Mouse (Mus musculus): Measurements from ENCODE around the gene Aspdh.

The Aspdh gene

GRCm38 (mm10) chr7:44446070-44446855 is 18.9 kb upstream of the Aspdh start:
- in situ Hi-C loops (cut with MboI, MseI): no loop called here

GRCm38 (mm10) chr7:44453256-44453655 is 11.9 kb upstream of the Aspdh start:
- in situ Hi-C loops (cut with MboI, MseI): no loop called here

GRCm38 (mm10) chr7:44456302-44456701 is 8.9 kb upstream of the Aspdh start:
- in situ Hi-C loops (cut with MboI, MseI): no loop called here

GRCm38 (mm10) chr7:44460067-44460466 is 5.1 kb upstream of the Aspdh start:
- in situ Hi-C loops (cut with MboI, MseI): no loop called here

- in situ Hi-C loops (cut with MboI, MseI): no loop called here
Measured at GRCm38 (mm10) chr7:44460767-44461502, 4.3 kb upstream of the Aspdh start.

- in situ Hi-C loops (cut with MboI, MseI): no loop called here
Measured at GRCm38 (mm10) chr7:44461503-44462217, 3.5 kb upstream of the Aspdh start.

GRCm38 (mm10) chr7:44462218-44463055 is 2.8 kb upstream of the Aspdh start:
- in situ Hi-C loops (cut with MboI, MseI): no loop called here

GRCm38 (mm10) chr7:44463056-44463425 is 2.1 kb upstream of the Aspdh start:
- in situ Hi-C loops (cut with MboI, MseI): no loop called here

- in situ Hi-C loops (cut with MboI, MseI): no loop called here
Measured at GRCm38 (mm10) chr7:44463556-44464225, 1.5 kb upstream of the Aspdh start.

- in situ Hi-C loops (cut with MboI, MseI): no loop called here
Measured at GRCm38 (mm10) chr7:44464511-44464910, 680 bp upstream of the Aspdh start.

- in situ Hi-C loops (cut with MboI, MseI): no loop called here
Measured at GRCm38 (mm10) chr7:44466006-44466887, 1.1 kb downstream of the Aspdh start.

- in situ Hi-C loops (cut with MboI, MseI): no loop called here
Measured at GRCm38 (mm10) chr7:44466888-44467311, 1.7 kb downstream of the Aspdh start.

- in situ Hi-C loops (cut with MboI, MseI): no loop called here
Measured at GRCm38 (mm10) chr7:44467811-44468411, 2.7 kb downstream of the Aspdh start, which contains the start of gene Josd2. TSS of gene Josd2 (plus strand) at chr7:44467980.

- in situ Hi-C loops (cut with MboI, MseI): no loop called here
Measured at GRCm38 (mm10) chr7:44468644-44469285, 3.6 kb downstream of the Aspdh start.

- in situ Hi-C loops (cut with MboI, MseI): no loop called here
Measured at GRCm38 (mm10) chr7:44469677-44470675, 4.8 kb downstream of the Aspdh start.

GRCm38 (mm10) chr7:44470696-44471612 is 5.8 kb downstream of the Aspdh start:
- in situ Hi-C loops (cut with MboI, MseI): no loop called here
